Mouse (Mus musculus) retina, embryonic 14.5 days (tissue): ENCODE measurements at regions not wholly inside any gene's neighbourhood (a gene's known extent, or its start where the extent isn't known, plus 50 kb on each side); places are given as distances from the start of the nearest gene placed in this dataset.
A peak's percentile ranks its signal among the peaks of the same experiment; 100 is the strongest.

ENCODE experiments used
- DNase-seq: peaks from one replicate; pipeline ENCODE4 v3.0.0-alpha.2; 2015; ENCODE audit warnings: low spot score

GRCm38 (mm10) chr5:61863426-61863825 is 54.8 kb downstream of the G6pd2 start:
- DNase-seq: peak; percentile 23
